Mouse (Mus musculus): ENCODE data around the gene Tcp11l2. TPM values are rescaled to one million over a fixed set of nuclear protein-coding genes. Genes with fewer than 3 reads are reported as not detected.
A peak's percentile ranks its signal among the peaks of the same experiment; 100 is the strongest.

Tcp11l2 gene
- 65.6 and 97.0 TPM in 2 replicates for polyA plus RNA-seq (2012; rRNA removed)

DNA sequence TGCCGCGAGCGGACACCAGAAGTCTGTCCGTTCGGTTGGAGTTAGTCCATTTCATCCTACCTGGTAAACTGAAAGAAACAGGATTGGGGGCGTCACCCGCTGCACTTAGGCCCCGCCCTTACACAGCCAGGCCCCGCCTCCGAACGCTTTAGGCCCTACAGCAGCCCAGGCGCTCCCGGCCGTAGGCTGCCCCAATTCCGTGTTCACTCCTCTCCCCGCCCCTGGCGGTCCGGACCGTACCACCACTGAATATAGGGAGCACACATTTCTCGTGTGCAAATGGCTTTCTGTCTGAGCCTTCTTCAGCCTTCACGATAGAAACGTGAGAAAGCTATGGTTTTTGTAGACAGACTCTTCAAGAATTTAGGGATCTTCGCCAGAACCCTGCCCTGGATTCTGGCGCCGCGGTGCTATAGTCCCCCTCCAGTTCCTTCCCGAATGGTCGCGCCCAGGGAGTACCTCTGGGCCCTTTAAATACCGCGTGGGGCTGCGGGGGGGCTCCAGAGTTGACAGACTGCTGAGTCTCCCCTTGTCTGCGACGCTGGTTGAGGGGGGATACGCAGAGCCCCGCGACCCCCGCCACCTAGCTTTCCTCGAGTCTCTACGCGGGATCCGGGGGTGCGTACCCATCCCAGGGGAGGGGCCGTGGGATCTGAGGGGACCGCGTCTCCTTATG lies at the start of gene Tcp11l2:
Gene Tcp11l2, plus strand, starts transcription at position 232 of the 676 bp plus-strand sequence.
- under 1% methylated on average over 46 of the region's 46 CpGs for WGBS
- TF ChIP-seq CTCF (IDR thresholded peaks at IDR 0.05; ENCODE audit: insufficient read depth, low read length) (no peak), POLR2A (IDR thresholded peaks at IDR 0.05; ENCODE audit: borderline replicate concordance, extremely low read depth, low read depth, low read length) (peak; percentile 79; the same call in 1 of the 2 replicates)
- peak; percentile 95 for DNase-seq
- H3K4me3 ChIP-seq (replicated peaks; ENCODE audit: extremely low read depth, low read depth, low read length), result peak within 1 kb of the TSS; percentile 93
- peaks cover 20% of the 10 kb centered on the region for H3K4me1 ChIP-seq (ENCODE audit: control insufficient read depth, insufficient read depth, low read length)

DNA sequence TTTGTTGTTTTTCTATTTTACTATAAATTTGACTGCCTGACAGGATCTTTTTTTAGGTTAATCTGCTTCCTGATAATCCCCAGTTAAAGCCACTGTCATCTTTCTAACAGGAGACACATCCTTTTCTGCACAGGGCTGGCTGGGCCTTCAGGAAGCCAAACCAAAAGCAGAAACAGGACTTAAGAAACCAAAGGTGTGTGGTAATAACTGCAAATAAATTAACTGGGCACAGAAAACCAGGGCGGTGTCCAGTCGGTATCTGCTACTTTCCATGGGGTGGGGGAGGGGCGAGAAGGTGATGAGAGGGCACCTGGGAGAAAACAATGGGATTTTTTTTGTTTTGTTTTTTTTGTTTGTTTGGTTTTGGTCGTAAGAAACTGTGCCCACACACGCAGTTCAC lies 49.4 kb upstream of the Tcp11l2 start:
- no peak for DNase-seq
- 65% methylated on average over 5 of the region's 5 CpGs for WGBS
- Histone ChIP-seq H3K4me3 (replicated peaks; ENCODE audit: extremely low read depth, low read depth, low read length) (no peak overlapping the region), H3K4me1 (ENCODE audit: control insufficient read depth, insufficient read depth, low read length) (peaks cover 13% of the 10 kb centered on the region; the same call in 1 of the 2 replicates)
- TF ChIP-seq CTCF (IDR thresholded peaks at IDR 0.05; ENCODE audit: insufficient read depth, low read length) (no peak), POLR2A (IDR thresholded peaks at IDR 0.05; ENCODE audit: borderline replicate concordance, extremely low read depth, low read depth, low read length) (no peak)

DNA sequence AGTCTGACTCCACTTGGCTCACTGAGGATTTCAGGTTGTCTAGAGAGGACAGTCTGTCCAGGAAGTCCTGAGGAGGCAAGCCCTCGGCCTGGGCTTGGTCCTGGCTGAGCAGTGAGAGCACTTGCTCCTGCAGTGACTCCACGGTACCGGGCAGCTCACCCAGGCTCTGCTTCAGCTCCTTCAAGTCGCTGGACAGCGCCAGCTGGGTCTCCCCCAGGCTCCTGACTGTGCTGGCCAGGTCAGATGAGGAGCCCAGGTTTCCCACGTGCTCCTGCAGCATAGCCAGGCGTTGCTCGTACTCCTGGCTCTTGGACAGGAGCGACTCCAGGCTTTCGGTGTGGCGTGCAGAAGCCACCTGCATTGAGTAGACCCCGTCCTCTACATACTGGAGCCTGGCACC lies 48.8 kb upstream of the Tcp11l2 start:
- Histone ChIP-seq H3K4me3 (replicated peaks; ENCODE audit: extremely low read depth, low read depth, low read length) (no peak overlapping the region), H3K4me1 (ENCODE audit: control insufficient read depth, insufficient read depth, low read length) (peaks cover 17% of the 10 kb centered on the region; the same call in 1 of the 2 replicates)
- 77% methylated on average over 12 of the region's 12 CpGs for WGBS
- no peak for DNase-seq
- TF ChIP-seq POLR2A (IDR thresholded peaks at IDR 0.05; ENCODE audit: borderline replicate concordance, extremely low read depth, low read depth, low read length) (no peak), CTCF (IDR thresholded peaks at IDR 0.05; ENCODE audit: insufficient read depth, low read length) (no peak)

DNA sequence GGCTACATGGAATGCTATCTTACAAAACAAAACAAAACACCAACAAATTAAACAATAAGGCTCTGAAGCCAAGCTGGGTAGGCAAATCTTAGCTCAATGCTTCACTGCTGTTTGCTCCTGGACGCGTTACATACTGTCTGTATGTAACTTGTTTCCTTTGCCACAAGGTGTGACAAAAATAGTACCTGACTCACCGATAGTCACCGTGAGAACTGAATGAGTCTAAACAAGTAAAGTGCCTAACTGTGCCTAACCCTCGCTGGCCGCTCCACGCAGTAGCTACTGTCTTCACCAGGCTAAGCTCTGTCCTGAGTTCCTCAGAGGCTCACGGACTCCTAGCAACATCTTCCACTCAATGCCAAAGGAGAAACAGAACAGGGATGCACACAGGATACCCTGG lies 46.0 kb upstream of the Tcp11l2 start:
- H3K4me3 ChIP-seq (replicated peaks; ENCODE audit: extremely low read depth, low read depth, low read length), result no peak overlapping the region
- no peak for DNase-seq
- no peak for TF ChIP-seq POLR2A (IDR thresholded peaks at IDR 0.05; ENCODE audit: borderline replicate concordance, extremely low read depth, low read depth, low read length)
- TF ChIP-seq CTCF (IDR thresholded peaks at IDR 0.05; ENCODE audit: insufficient read depth, low read length), result no peak
- 54% methylated on average over 8 of the region's 8 CpGs for WGBS
- peaks cover 17% of the 10 kb centered on the region; the same call in 1 of the 2 replicates for H3K4me1 ChIP-seq (ENCODE audit: control insufficient read depth, insufficient read depth, low read length)

DNA sequence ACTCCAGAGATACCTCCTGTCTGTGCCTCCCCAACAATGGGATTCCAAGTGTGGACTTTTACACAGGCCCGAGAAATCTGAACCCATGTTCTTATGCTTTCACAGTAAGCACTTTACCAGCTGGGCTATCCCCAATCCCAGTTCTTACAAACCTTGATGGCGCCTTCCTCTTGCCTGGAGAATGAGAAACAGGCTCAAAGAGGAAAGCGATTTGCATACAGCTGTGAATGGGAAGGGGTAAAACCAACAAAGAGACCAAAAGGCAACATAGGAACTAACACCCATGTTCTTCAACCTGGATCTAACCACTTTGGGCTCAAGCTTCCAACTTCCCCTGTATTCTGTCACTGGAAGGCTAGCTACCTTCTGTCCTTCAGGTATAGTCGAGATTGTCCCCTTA lies 44.9 kb upstream of the Tcp11l2 start:
- 75% methylated on average over 4 of the region's 4 CpGs for WGBS
- TF ChIP-seq POLR2A (IDR thresholded peaks at IDR 0.05; ENCODE audit: borderline replicate concordance, extremely low read depth, low read depth, low read length) (no peak), CTCF (IDR thresholded peaks at IDR 0.05; ENCODE audit: insufficient read depth, low read length) (no peak)
- Histone ChIP-seq H3K4me1 (ENCODE audit: control insufficient read depth, insufficient read depth, low read length) (peaks cover 17% of the 10 kb centered on the region; the same call in 1 of the 2 replicates), H3K4me3 (replicated peaks; ENCODE audit: extremely low read depth, low read depth, low read length) (no peak overlapping the region)
- no peak for DNase-seq

DNA sequence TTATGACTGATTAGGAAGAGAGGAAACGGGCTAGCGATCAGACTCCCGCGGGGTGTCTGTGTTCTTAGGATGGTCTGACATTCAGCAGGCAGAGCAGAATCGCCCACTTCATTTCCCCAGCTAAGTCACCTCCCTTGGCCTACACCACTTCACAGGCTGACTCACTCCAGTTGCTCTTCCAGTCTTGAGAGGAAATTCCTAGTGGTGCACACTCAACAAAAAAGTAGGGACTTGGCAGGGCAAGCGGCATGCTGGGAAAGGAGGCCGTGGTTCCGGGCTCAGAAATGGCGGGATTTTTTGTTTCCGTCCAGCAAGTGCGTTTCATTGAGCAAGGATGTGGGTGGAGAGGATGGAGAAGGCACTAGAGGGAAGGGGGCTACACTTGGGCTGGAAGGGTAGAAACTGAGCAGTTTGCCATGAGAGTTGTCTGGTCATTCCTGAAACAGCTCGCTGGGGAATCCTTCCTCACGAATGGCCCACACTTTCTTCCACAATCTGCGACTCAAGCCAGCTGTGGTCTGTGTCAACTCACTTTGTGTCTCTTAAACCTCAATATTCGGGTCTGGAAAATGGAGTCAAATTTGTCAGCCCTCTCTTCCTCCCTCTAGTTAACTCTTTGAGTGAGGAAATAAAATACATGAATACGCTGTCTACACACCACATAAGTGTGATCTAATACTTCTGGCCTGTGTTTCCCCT lies 44.1 kb upstream of the Tcp11l2 start:
- WGBS, result 26% methylated on average over 16 of the region's 16 CpGs
- H3K4me3 ChIP-seq (replicated peaks; ENCODE audit: extremely low read depth, low read depth, low read length), result no peak overlapping the region
- TF ChIP-seq POLR2A (IDR thresholded peaks at IDR 0.05; ENCODE audit: borderline replicate concordance, extremely low read depth, low read depth, low read length) (no peak), CTCF (IDR thresholded peaks at IDR 0.05; ENCODE audit: insufficient read depth, low read length) (no peak)
- DNase-seq, result peak; percentile 62
- H3K4me1 ChIP-seq (ENCODE audit: control insufficient read depth, insufficient read depth, low read length), result peaks cover 17% of the 10 kb centered on the region; the same call in 1 of the 2 replicates

DNA sequence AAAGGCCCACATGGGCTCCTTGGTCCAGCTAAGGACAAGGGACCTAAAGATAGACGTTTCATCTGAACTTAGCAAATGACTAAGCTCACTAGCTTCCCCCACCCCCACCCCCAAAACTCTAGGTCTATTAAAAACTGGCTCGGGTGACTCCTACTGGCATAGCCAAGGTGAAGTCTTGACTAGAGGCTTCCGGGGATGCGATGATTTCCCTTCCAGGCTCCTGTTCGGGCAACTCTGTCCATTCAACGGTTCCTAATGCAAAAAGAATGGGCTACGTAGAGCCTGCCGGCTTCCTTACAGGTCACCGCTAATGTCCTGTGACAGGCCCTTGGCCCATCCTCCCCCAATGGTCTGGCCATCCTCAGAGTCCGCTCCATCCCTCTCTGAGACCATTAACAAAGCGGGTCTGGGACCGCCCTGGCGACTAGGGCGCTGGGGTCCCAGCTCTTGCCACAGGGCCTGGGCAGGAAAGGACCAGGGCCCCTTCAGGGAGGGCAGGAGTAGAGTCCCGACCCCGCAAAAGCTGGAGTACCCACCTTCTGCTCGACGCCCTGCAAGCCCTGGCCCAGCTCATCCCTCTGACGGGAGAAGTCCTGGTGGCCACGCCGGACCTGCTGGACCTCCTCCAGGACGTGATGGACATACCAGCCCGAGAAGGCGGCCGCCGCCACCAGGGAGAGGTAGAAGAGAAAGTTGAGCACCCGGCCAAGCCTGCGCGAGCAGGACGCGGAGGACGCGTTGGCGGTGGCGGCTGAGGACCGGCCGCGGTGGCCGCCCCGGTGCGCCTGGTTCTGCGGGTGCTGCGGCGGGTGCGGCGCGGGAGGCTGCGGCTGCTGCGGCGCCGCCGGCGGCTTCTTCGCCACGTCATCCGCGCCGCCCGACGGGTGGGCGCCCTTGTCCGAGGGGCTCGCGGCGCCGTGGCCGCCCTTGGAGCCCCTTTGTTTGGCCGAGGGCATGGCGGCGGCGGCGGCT lies 43.2 kb upstream of the Tcp11l2 start:
- 2% methylated on average over 71 of the region's 72 CpGs for WGBS
- peak; percentile 62 for DNase-seq
- TF ChIP-seq CTCF (IDR thresholded peaks at IDR 0.05; ENCODE audit: insufficient read depth, low read length), result no peak
- TF ChIP-seq POLR2A (IDR thresholded peaks at IDR 0.05; ENCODE audit: borderline replicate concordance, extremely low read depth, low read depth, low read length), result no peak
- Histone ChIP-seq H3K4me3 (replicated peaks; ENCODE audit: extremely low read depth, low read depth, low read length) (peak overlapping the region; percentile 59), H3K4me1 (ENCODE audit: control insufficient read depth, insufficient read depth, low read length) (peaks cover 17% of the 10 kb centered on the region; the same call in 1 of the 2 replicates)

DNA sequence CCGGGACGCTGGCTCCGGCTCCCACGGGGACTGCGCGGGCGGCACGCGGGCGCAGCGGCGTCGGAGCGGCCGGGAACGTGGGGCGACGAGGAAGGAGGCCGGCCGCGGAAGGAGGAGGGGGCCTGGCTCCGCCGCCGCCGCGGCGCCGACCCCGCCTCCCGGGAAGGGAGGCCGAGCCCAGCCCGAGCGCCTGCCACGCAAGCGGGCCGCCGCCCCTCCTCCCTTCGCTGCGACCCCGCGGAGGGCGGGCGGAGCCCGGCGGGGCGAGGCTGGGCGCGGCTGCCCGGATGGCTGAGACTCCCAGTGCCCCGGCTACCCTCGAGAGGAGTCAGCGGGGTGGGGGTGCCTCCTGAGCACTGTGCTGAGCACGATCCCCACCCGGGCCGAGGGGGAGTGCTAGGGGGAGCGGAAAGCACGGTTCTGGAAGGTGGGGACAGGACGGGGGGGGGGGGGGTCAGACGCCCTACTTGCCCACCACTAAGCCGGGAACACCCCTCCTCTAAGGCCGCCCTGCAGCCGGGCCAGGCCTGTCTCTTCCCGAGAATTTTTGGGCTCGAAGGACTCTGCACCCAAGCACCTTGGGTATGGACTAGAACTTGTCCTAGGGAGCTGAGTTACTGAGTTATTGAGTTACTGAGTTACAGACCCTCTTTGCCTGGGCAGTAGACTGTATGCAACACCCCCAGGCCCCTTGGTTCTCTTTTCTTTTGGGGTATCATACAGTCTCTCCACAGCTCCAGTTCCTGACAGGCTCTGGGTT lies 42.3 kb upstream of the Tcp11l2 start, which contains the start of gene Ckap4:
Gene Ckap4, minus strand, starts transcription at position 151 of the 760 bp plus-strand sequence.
- TF ChIP-seq CTCF (IDR thresholded peaks at IDR 0.05; ENCODE audit: insufficient read depth, low read length) (no peak), POLR2A (IDR thresholded peaks at IDR 0.05; ENCODE audit: borderline replicate concordance, extremely low read depth, low read depth, low read length) (peak; percentile 47; the same call in 1 of the 2 replicates)
- WGBS, result 3% methylated on average over 58 of the region's 64 CpGs
- H3K4me3 ChIP-seq (replicated peaks; ENCODE audit: extremely low read depth, low read depth, low read length), result peak within 1 kb of the TSS; percentile 59
- DNase-seq, result peak; percentile 63
- H3K4me1 ChIP-seq (ENCODE audit: control insufficient read depth, insufficient read depth, low read length), result peaks cover 13% of the 10 kb centered on the region; the same call in 1 of the 2 replicates

Measured in lung, adult 2 months (tissue).